Mouse (Mus musculus) right cerebral cortex, postnatal 14 days (tissue): ENCODE data around the gene Tomm40.

Source experiments
- DNase-seq: peaks from one replicate; pipeline ENCODE4 v3.0.0; 2022

Tomm40 gene

GRCm38 (mm10) chr7:19683771-19684201 lies 31.5 kb downstream of the Tomm40 start:
- DNase-seq, result no peak

DNA sequence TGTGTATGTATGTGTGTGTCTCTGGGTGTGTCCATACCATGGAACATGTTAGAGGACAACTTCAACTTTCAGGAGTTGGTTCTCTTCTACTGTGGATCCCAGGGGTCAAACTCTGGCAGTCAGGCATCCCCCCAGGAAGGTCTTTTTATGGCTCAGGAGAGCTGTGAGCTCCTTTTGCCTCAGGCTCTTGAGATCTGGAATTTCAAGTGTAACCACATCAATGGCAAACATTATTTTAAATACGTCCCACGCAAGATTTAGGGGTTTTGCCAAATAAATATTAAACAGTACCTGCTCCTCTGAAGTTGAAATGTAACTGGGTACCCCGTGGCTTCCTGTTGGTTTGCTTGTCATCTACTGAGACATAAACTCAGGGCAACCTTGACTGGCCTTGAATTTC lies 32.3 kb downstream of the Tomm40 start:
- DNase-seq, result no peak

DNA sequence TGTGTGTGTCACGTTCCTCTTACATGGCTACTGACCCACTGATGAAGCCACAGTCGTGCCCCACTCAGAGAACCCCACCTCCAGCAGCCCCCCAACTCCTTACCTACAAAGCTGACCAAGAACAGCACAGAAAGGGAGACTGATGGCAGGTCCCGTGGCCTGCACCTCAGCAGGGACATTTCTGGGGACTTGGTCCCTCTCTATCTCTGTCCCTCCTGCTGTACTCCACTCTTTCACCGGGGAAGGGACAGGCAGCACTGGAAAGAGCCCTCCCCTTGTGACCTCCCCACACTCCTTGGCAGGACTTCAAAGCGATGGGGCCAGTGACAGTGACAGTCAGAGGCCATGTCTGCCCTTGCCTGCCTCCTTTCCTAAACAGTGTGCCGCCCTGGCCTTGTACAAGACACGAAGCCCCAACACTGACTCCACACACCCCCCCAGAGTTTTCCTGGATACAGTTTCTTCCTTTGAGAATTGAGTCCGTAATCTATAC lies 34.0 kb downstream of the Tomm40 start, which contains the start of the genes Gm44805 and Apoc4:
TSS of gene Gm44805 (minus strand) at position 222 of the 493 bp plus-strand sequence.
TSS of gene Apoc4 (minus strand) at position 278 of the 493 bp plus-strand sequence.
- DNase-seq, result no peak

DNA sequence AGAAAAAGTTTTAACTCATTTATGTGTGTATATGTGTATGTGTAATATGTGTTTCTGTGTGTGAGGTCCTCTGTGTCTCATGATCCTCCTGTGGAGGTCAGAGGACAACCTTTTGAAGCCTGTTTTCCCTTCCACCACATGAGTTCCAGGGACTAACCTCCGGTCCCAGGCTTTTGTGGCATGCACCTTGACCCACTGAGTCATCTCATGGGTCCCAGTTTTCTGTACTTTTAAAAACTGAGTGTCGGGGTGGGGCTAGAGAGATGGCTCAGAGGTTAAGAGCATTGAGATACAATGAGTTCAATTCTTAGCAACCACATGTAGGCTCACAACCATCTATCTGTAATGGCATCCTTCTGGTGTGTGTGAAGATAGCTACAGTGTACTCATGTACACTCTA lies 34.5 kb downstream of the Tomm40 start:
- no peak for DNase-seq

DNA sequence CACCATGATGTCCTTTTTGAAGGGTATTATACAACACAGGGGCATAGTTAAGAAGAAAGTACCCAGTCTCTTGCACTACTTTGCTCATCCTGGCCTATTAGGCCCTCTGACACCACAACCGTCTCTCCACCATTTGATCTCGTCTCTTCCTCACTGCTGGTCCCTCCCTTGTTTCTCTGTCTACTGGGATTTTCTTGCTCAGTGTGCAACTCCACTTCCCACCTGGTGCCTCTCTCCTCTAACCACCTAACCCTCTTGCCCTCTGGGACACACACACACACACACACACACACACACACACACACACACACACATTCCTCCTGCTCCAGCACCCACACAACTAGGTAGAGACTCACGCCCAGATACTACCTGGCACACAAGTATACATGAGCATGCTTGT lies 36.3 kb downstream of the Tomm40 start:
- no peak for DNase-seq

GRCm38 (mm10) chr7:19677872-19678271 lies 37.4 kb downstream of the Tomm40 start, which contains the start of gene Apoc2:
Apoc2 (minus strand) TSS chr7:19677941.
- DNase-seq, result no peak

DNA sequence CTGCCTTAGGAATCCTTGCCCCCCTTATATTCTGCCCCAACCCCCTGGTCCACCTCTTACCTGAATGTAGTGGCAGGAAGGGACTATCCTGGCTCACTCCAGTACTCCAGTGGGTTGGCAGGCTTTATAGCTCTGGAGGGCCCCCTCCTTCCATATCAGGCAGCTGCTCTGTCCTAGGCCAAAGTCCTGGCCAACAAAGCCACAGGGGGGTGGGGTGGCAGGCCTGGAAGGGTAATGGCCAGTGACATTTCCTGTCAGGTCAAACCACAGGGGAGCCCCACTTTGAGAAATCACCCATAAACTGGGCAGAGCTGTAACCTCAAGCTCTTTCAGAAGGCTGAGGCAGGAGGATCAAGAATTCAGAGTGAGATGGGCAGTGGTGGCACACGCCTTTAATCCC lies 38.6 kb downstream of the Tomm40 start:
- no peak for DNase-seq

DNA sequence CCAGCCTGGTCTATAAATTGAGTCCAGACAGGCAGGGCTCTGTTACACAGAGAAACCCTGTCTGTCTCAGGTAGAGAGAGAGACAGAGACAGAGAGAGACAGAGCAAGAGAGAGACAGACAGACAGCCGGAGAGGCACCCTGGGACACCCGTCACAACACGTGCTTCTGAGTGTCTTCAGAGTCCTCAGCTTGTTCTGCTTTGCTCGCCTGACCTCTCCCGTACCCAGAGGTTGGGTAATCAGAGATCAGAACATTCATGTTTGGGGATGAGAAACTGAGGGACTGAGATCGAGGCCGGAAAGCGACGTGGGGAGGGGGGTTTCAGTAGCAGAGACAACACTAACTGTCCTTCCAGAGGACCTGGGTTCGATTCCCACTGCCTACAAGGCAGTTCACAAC lies 39.4 kb downstream of the Tomm40 start:
- no peak for DNase-seq

DNA sequence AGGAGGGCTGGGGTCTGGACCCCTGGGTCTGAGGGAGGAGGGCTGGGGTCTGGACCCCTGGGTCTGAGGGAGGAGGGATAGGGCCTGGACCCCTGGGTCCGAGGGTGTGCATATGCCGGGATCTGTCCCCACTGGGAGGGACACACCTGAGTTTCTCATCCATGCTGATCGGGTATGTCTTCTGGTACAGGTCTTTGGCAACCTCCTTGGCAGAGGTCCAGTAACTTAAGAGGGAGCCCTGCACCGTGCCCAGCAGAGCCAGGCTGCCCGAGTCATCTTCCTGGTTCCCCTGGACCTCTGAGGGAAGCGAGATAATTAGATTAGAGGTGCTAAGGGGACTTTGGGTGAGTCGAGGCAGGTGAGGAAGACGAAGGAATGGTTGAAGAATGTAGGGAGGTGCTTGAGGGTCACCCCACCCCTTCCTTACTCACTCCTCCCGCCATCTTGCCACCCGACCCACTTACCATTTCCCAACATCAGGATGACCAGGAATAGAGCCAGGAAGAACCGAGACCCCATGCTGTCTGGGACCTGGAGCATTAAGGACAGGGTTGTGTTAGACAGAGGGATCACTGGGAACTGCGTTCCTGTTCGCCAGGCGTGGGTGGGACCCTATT lies 42.0 kb downstream of the Tomm40 start:
- DNase-seq, result no peak

- DNase-seq, result no peak
Observed at GRCm38 (mm10) chr7:19671511-19671910, 43.7 kb downstream of the Tomm40 start.

- DNase-seq, result peak; percentile 95
Observed at GRCm38 (mm10) chr7:19668947-19669721, 46.1 kb downstream of the Tomm40 start.

- DNase-seq, result no peak
Observed at GRCm38 (mm10) chr7:19667434-19667833, 47.8 kb downstream of the Tomm40 start.

- DNase-seq, result no peak
Observed at GRCm38 (mm10) chr7:19666750-19667149, 48.5 kb downstream of the Tomm40 start.

DNA sequence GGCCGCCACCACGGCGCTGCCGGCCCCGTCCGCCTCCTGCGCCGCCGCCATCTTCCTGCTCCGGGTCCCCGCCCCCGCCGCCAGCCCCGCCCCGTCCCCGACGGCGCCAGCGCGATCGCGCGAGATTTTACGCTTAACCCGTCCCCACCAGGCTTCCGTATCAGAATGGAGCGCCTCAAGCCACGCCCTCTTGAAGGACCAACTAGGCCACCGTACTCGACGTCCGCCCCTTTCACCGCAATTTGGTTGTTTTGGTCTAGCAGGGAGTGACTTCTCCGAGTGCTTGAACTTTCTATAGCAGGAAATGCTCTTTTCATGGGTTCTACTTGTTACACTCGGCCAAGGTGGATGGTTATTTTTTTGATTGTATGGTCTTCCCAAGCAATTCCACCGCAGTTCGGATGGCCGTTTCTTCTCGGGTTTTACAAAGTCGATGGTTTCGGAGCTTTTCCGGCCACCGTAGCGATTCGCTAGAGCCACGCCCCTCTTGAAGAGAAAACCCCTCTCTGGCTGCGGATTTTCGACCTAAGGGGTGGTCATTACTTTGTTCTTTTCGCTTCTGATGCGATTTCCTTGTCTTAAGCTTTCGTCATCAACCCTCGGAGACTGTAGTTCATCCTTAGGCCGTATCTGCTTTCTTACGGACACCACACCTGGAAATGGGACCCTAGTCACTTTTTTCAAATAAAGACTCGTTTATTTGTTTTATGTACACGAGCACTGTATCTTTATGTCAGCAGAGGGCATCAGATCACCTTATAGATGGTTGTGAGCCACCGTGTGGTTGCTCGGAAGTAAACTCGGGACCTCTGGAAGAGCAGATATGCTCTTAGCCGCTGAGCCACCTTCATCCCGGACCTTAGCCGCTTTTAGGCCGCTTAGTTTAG lies 50.0 kb downstream of the Tomm40 start, which contains the start of gene Clptm1:
TSS of gene Clptm1 (minus strand) at position 79 of the 887 bp plus-strand sequence.
- DNase-seq, result peak; percentile 97

DNA sequence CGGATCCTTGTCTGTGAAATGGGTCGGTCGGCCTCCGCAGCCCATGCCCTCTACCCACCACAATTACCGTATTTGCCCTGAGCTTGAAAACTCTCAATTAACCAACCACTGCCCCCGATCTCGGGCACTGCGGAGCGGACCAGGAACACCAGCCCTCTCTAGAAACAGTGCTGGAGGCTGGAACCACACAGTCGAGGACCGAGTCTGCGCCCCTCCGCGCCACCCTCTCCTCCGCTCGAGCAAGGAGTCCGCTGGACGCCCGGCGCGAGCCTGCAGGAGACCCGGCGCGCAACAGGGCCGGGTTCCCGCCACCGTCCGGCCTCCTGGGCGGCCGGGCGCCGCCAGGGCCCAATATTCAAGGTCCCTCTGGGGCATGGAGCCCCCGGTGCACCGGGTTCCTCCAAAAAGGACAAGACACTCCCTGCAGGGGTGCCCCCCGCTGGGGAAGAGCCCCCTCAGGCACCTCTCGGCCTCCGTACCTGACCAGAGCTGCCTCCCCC lies 50.7 kb downstream of the Tomm40 start:
- DNase-seq, result no peak

DNA sequence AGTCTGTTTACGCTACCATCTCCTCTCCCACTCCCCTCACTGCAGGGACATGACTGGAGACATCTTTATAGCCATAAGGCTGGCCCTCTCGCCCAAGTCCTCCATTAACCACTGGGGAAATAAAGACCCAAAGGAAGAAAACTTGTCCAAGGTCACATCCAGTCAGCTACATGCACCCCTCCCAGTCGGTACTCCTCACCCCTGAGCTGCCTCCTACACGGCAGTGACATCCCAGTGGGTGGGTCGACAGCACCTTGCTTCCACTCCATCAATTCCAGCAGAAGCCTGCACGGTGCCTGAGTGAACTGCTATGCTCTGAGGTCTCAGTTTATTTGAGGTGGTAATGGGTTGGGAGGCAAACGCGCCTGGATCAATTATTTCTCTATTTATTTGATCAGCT lies 51.3 kb downstream of the Tomm40 start:
- no peak for DNase-seq

DNA sequence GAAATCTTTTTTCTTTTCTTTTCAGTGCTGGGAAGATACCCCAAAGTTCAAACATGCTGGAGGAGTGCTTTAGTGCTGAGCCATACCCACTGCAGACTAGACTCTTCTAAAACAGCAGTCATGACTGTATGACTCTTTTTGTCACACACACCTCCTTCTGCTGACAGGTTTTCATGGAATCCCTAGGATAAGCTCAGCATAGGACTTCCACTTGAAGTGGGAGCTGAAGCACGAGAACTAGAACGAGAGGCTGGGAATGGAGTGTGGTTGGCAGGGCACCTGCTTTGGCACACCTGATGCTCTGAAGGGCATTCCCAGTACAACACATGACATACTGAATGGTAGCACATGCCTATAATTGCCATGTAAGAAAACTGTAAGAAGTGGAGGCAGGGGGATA lies 62.6 kb downstream of the Tomm40 start:
- DNase-seq, result no peak
